Mouse (Mus musculus) left cerebral cortex, adult 2 months (tissue): ENCODE measurements at regions not wholly inside any gene's neighbourhood (a gene's known extent, or its start where the extent isn't known, plus 50 kb on each side); places are given as distances from the start of the nearest gene placed in this dataset.

Experiments
- DNase-seq, 2 experiments: peaks; one replicate each; pipeline ENCODE4 v3.0.0; 2021 to 2022; ENCODE audit warnings: low spot score in 2 of 2, mixed read lengths in 1 of 2; ENCODE audit errors: extremely low spot score in 1 of 2
- H3K27ac ChIP-seq: fragments of 200-600 bp; 2 replicates; pipeline ENCODE4 v1.8.1; 2022
- H3K4me3 ChIP-seq: fragments of 200-600 bp; 2 replicates; pipeline ENCODE4 v1.8.1; 2022
- CTCF ChIP-seq: fragments of 200-600 bp; IDR thresholded peaks from 2 replicates; pipeline ENCODE4 v1.8.1; 2022; ENCODE audit warnings: antibody characterized with exemption, mild to moderate bottlenecking, moderate library complexity
- intact Hi-C: fragments of 180-260 bp; cut with DNase I; formaldehyde crosslinking; loops from one replicate; pipeline ENCODE4 v1.15.1; 2025

DNA sequence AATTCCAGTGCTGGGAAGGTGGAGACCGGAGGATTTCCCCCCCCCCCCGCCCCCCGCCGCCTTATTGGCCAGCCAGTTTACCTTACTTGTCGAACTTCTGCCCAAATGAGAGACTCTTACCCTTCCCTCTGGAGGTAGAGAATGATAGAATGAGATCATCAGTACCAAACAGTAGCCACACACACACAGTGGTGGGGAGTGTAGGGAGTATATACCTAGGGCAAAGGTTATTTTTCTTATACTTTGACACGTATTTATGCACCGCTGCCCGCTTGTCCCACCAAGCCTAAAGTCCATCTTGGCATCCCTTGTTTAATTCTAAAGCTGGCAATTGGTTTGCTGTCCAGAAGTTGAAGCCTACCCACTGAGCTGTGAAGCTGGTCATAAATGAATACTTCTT, 213.6 kb upstream of the Jag1 start:
- Histone ChIP-seq H3K4me3 (no peak overlapping the region), H3K27ac (no peak overlapping the region)
- no peak for TF ChIP-seq CTCF
- no peak for DNase-seq
- intact Hi-C loops = no loop called here

DNA sequence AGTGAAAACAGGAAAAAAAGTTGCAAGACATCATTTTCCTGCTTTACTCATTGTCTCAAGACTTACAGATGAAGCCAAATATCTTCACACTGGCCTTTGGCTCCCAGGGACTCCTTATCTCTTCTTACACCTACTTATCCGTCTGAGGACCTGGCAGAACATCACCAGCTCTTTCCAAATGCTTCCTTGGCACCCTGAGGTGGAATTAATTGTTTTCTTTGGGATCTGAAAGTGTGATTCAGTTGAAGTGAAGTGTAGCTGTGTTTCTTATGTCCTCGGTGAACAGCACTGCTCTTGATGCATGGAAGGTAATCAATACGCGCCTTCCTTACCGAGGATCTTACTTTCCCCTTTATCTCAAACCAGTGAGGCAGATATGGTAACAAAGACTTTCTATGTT, 207.0 kb upstream of the Jag1 start:
- H3K27ac ChIP-seq = no peak overlapping the region
- intact Hi-C loops = no loop called here
- no peak overlapping the region for H3K4me3 ChIP-seq
- DNase-seq = no peak
- TF ChIP-seq CTCF = no peak

DNA sequence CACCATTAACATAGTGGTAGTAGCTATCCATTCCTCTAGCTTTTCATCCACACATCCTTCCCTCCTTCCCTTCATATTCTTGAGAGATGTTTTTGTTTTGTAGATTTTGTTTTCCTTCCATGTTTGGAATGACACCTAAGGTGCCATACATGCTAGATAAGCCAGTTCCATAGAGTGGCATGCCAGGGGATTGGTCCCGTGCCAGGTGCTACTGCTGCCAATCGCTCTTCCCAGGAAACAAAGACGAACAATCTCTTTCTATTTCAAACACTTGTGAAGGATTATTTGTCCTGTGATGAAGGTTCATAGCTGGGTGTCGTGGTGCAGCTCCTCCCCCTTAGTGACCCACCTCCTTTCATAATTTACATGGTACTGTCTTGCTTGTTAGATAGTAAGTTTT, 194.1 kb upstream of the Jag1 start:
- TF ChIP-seq CTCF = no peak
- intact Hi-C loops = no loop called here
- no peak overlapping the region for H3K4me3 ChIP-seq
- H3K27ac ChIP-seq = no peak overlapping the region
- no peak for DNase-seq

DNA sequence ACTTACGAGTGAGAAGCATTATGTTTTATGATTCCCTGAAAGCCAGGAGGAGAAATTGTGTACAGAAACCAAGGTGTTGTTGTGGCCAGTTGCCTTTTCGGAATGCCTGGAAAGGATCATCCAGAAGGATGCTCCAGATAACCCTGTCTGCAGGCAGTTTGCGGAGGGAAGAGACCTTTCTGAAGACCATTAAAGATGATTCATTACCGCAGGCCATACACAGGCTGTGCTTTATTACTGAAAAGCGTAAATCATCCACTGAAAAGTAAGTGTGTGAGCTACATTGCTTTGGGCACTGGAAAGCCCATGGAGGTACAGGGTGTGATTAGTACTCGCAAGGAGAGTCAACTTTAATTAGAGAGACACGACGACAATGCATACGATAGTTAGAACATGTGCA, 191.7 kb upstream of the Jag1 start:
- no peak for TF ChIP-seq CTCF
- no peak overlapping the region for H3K4me3 ChIP-seq
- intact Hi-C loops = no loop called here
- no peak for DNase-seq
- no peak overlapping the region for H3K27ac ChIP-seq

DNA sequence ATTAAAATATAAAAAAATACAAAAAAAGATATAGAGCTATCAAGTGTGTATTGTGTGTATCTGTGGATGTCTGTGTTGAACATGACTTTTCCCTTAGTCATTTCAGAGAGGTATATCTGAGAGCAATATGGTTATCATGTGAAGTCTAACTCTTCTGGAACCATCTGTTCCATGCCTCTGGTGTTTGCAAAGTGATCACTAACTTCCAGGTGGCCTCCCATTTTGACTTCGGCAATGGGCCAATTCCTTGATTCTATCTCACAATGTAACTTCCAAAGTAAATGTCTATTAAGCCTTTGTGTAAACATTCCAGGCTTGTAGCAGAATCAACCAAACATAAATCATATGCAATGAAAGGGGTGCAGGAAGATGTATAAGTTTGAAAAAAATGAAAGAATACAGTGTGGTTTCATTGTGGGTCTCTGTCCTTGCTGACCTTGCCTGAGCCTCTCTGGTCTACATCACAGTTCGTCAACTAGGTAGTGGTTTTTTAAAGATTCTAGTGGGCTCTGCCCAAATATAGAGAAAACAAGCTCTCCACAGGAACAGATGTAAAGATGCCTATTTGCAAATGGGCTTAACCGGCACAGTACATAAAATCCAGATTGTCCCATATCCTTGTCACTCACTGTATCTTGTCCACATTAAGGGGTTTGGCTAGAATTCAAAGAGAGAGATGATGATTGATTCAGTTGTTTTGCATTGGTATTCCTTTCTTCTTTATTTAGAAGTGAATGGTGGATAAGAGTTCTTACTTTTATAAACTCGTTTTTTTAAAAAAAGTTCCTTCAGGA, 185.2 kb upstream of the Jag1 start:
- intact Hi-C loops = no loop called here
- TF ChIP-seq CTCF = no peak
- Histone ChIP-seq H3K27ac (no peak overlapping the region), H3K4me3 (no peak overlapping the region)
- no peak for DNase-seq

DNA sequence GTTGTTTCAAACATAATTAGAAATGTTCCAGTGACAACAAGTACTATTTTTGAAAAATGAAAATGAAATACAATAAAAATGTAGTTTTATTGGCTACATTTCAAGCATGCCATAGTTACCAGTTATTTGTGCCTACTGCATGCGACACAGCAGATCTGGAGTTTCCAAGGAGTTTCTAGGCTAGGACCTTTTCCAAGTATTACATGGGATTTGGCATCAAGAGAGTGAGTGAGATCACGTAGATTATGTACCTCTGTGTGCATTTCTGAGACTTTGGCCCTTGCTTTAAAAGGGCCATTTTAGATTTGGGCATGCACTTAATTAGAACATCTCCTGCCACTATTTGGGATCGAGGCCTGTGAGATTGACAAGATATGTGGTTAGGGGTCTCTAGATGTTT, 172.8 kb upstream of the Jag1 start:
- DNase-seq = no peak
- Histone ChIP-seq H3K4me3 (no peak overlapping the region), H3K27ac (no peak overlapping the region)
- TF ChIP-seq CTCF = no peak
- intact Hi-C loops = no loop called here

DNA sequence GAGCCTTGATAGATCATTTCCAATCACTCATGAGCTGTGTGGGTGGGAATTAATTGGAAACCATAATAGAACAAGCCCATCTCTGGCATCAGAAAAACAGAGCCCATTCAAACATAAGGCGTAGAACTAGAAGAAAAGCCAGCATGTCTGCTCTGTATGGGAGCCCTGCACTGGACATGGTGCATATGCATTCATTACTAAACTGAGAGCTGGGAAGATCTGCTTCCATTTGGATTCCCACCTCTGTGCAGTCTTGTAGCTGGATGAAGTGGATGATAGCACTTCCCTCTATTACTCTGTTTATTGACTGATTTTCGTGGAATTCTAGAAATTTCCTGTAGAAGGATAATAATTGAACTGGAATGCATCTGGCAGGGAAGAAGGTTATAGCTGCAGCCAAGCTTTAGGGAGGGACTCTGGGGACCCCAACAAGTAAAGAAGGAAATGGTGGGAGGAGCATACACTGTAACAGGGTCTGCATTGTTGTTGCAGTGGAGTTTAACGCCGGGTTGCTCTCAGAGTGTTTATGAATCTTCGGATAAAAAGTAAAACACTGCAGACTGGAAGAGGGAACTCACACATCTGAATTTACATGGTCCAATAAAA, 155.2 kb upstream of the Jag1 start:
- TF ChIP-seq CTCF = no peak
- intact Hi-C loops = no loop called here

DNA sequence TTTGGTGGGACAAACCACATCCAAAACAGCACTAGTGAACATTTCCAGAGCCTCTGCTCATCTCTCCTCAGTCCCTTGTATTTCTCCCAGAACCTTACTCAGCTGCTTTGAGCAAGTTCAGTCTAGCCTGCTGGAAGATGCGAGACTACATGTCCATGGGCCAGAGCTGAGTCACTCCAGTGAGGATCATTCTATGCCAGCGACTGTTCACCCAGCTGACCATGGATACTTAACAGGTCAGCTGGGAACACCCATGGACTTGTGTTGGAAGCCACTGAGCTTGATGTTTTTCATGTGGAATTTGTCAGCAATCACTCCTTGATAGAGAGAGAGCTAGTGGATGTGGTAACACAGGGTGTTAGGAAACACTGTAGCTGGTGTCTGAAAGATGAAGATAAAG, 146.5 kb upstream of the Jag1 start:
- no peak for DNase-seq
- no peak for TF ChIP-seq CTCF
- intact Hi-C loops = no loop called here
- Histone ChIP-seq H3K27ac (no peak overlapping the region), H3K4me3 (no peak overlapping the region)

More for the DNA sequence above, 155.2 kb upstream of the Jag1 start:
- DNase-seq = no peak
- no peak overlapping the region for H3K4me3 ChIP-seq
- no peak overlapping the region for H3K27ac ChIP-seq

DNA sequence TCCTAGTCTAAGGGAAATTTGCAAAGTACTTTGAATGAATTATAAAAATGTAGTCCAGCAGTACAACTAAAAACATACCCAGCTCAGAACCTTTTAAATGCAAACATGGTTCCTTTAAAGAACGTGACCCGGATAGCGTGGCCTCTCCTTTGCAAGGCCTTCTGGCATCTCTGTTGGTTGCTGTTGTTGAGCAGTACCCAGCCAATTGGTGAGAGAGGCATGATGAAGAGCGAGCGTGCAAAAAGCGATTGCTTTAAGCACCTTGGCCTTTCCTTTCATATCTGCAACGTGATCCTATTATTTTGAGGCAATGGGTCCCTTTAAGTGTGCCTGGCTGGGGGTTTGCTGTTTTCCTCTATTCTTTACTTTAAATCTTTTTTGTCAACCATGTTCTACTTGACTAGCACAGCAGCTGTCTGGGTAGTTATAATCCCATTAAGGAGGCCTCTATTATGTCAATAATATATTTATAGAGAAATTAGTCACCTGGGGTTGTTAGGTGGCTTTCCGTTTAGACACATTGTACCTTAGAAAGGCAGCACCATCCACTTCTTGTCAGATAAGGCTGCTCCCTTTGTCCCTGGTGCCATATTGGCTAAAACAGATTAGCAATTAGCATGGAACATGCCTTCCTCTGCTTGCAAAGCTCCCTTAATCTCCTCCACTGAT, 141.5 kb upstream of the Jag1 start:
- DNase-seq = no peak
- intact Hi-C loops = no loop called here
- H3K4me3 ChIP-seq = no peak overlapping the region
- no peak overlapping the region for H3K27ac ChIP-seq
- no peak for TF ChIP-seq CTCF

DNA sequence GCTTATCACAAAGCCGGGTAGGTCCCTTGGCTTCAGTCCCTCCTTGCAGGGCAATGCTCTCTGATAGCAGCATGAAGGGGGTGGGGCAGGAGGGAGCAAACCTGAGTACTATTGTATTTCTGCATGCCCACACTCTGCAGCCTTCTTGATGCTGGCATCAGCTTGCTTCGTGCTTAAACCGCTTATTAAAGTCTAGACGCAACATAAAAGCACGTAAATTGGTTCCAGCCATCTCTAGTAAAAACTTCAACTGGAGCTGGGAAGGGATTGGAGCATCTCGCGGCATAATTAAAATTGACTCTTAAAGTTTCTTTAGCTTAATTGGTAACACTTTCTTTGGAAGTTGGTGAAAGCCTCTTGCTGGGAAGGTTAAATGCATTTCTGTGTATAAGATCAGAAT, 131.5 kb upstream of the Jag1 start:
- no peak overlapping the region for H3K4me3 ChIP-seq
- no peak for TF ChIP-seq CTCF
- DNase-seq = no peak
- H3K27ac ChIP-seq = no peak overlapping the region
- intact Hi-C loops = no loop called here

DNA sequence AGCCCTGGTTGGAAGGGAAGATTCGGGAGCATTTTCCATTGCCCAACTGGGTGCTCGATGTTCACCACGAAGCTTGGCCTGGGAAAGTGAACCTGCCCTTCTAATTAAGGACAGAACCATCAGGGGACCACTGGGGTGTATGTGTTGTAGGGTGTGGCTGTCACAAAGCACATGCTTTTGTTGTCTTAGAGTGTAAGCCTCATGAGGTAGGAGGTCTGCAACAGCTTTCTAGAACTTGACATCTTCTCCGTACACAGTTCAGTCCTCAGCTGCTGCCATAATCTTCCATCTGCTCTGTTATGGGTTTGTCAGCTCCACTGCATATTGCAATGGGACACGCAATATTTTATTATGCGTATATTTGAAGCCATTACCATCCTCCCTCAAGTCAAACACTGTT, 127.9 kb upstream of the Jag1 start:
- no peak for TF ChIP-seq CTCF
- DNase-seq = no peak
- intact Hi-C loops = no loop called here
- H3K27ac ChIP-seq = no peak overlapping the region
- H3K4me3 ChIP-seq = no peak overlapping the region

DNA sequence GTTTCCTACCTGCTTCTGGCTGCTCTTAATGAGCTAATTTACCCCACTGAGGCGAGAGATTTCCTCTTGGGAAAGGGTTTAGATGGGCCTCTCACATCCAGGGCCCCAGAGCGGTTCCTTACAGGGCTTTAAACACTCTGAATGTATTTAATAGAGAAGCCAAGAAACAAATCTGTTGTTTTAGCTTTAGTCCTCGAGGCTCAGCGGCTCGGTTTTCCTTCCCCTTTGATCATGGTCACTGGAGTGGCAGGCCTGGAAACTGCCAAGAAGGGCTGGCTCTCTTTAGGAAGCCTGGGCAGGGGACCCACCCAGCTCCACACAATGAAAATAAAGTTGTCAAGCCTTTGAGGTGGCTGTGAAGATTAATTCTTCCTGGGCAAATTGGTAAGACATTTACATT, 127.5 kb upstream of the Jag1 start:
- intact Hi-C loops = no loop called here
- H3K27ac ChIP-seq = no peak overlapping the region
- no peak for DNase-seq
- H3K4me3 ChIP-seq = no peak overlapping the region
- no peak for TF ChIP-seq CTCF

DNA sequence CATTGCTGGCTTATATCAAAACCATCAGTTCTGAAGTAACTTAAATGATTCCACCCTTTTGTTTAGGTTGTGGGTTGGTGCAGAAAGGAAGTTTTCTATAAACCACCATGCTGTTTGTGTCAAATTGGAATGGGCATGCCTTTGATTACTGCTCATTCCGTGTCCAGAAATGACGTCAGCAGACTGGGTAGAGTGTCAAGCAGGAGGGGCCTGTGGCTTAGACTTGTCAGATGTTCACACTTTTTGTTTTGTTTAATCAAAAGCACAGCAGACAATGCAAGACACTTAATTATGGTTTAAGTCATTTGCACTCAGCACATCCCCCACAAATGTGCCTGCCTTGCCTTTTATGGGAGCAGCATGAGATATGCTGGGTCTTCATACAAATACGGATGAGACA, 120.5 kb upstream of the Jag1 start:
- Histone ChIP-seq H3K4me3 (no peak overlapping the region), H3K27ac (no peak overlapping the region)
- TF ChIP-seq CTCF = no peak
- intact Hi-C loops = no loop called here
- DNase-seq = no peak
